Mouse (Mus musculus): ENCODE measurements around the gene Ensa. TPM values are rescaled to one million over a fixed set of nuclear protein-coding genes. Genes with fewer than 3 reads are reported as not detected.

Ensa gene
- polyA plus RNA-seq, 2 experiments, result 43.4 to 67.8 TPM

DNA sequence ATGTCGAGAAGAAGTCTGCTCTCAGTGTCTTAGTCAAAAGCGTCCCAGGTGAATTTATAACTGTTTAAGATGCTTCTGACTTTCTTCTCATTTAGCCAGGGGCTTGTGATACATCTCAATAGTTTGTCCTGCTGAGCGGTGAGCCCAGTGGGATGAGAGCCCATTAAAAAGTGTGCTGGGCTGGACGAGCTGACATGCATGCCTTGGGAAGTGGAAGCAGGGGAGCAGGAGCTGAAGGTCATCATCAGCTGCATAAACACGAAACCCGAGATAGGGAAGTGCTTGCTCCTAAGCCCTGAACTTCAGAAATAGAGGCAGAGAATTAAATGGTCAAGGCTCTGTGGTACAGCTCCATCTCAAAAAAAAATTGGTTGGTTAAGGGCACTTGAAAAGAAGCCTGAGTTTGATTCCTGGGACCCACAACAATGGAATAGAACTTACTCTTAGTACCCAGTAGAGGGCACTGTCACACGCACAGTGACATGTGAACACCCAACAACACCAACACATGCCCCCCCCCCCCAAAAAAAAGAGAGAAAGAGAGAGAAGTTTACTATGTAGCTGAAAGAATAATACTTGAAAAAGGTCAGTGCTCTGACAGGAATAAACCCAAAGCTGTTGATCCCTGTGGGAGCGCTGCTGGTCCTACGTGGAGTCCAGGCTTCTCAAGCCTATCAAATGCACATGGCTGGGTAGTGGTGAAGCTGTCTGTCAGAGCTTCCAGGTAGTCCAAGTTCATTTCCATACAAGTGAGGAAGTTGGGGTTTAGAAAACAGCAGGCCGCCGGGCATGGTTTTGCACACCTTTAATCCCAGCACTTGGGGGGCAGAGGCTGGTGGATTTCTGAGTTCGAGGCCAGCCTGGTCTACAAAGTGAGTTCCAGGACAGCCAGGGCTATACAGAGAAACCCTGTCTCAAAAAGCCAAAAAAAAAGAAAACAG is 8.1 kb downstream of the Ensa start:
- Histone ChIP-seq H3K4me3 (replicated peaks; ENCODE audit: low read length) (no peak overlapping the region), H3K9ac (ENCODE audit: low read depth, low read length, severe bottlenecking) (no peak overlapping the region), H3K27me3 (ENCODE audit: control insufficient read depth, insufficient read depth, low read length) (no peaks in the 10 kb centered on the region), H3K27ac (replicated peaks; ENCODE audit: low read depth, low read length) (no peak overlapping the region), H3K4me1 (ENCODE audit: control insufficient read depth, insufficient read depth, low read length) (no peaks in the 10 kb centered on the region), H3K9me3 (ENCODE audit: control insufficient read depth, low read length) (no peaks in the 10 kb centered on the region), H3K36me3 (ENCODE audit: control insufficient read depth, insufficient read depth, low read length) (peaks cover 94% of the 10 kb centered on the region), H3K4me2 (replicated peaks; ENCODE audit: low read depth, low read length, severe bottlenecking) (no peak overlapping the region)
- ATAC-seq (ENCODE audit: low FRiP score, low read depth) (no peak), DNase-seq (ENCODE audit: low spot score) (peak; percentile 34)
- no peak for TF ChIP-seq POLR2A (IDR thresholded peaks at IDR 0.05; ENCODE audit: borderline replicate concordance, extremely low read depth, insufficient read depth, insufficient read length)
- 75% methylated on average over 12 of the region's 12 CpGs for WGBS

DNA sequence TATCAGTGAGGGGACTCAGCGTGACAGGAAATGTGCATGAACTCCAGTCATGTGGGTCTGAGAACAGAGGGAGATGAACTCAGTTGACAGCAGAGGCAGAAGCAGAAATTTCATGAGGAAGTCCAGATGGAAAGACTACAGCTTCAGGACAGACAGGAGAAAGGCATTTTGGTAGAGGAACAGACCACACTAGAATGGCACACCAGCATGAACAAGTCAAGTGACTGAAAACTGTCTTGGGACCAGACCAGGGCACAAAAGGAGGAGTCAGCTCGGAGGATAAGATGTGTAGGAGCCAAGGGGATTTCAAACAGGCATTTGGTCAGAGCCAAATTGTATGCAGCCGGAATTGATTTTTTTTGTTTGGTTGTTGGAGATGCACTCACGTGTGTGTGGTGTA is 10.8 kb downstream of the Ensa start:
- no peaks in the 10 kb centered on the region for H3K9me3 ChIP-seq (ENCODE audit: control insufficient read depth, low read length)
- H3K27me3 ChIP-seq (ENCODE audit: control insufficient read depth, insufficient read depth, low read length), result no peaks in the 10 kb centered on the region
- H3K27ac ChIP-seq (replicated peaks; ENCODE audit: low read depth, low read length), result no peak overlapping the region
- no peak overlapping the region for H3K9ac ChIP-seq (ENCODE audit: low read depth, low read length, severe bottlenecking)
- peaks cover 75% of the 10 kb centered on the region for H3K36me3 ChIP-seq (ENCODE audit: control insufficient read depth, insufficient read depth, low read length)
- ATAC-seq (ENCODE audit: low FRiP score, low read depth), result no peak
- whole genome bisulfite sequencing, result 75% methylated on average over 4 of the region's 4 CpGs
- DNase-seq (ENCODE audit: low spot score), result no peak
- H3K4me2 ChIP-seq (replicated peaks; ENCODE audit: low read depth, low read length, severe bottlenecking), result no peak overlapping the region
- H3K4me1 ChIP-seq (ENCODE audit: control insufficient read depth, insufficient read depth, low read length), result no peaks in the 10 kb centered on the region
- no peak for TF ChIP-seq POLR2A (IDR thresholded peaks at IDR 0.05; ENCODE audit: borderline replicate concordance, extremely low read depth, insufficient read depth, insufficient read length)
- H3K4me3 ChIP-seq (replicated peaks; ENCODE audit: low read length), result no peak overlapping the region

DNA sequence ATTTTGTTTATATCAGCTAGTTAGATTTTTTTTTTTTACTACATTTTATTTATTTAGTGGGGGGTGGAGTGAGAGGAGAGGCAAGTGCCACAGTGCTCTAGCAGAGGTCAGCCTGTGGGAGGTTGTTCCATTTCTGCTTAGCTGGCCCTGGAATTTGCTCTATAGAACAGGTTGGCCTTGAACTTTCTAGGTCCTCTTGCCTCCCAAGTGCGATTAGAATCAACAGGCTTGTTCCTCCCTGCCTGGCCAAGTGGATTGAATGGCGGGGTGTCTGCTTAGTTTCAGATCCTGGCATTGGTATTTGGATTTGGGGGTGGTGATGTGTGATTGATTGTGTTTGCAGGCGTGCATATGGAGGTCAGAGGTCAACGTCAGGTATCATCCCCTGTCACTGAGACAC is 11.3 kb downstream of the Ensa start:
- H3K36me3 ChIP-seq (ENCODE audit: control insufficient read depth, insufficient read depth, low read length), result peaks cover 70% of the 10 kb centered on the region
- WGBS, result 79% methylated on average over 4 of the region's 4 CpGs
- H3K9ac ChIP-seq (ENCODE audit: low read depth, low read length, severe bottlenecking), result no peak overlapping the region

GRCm38 (mm10) chr3:95639694-95640093 is 14.9 kb downstream of the Ensa start:
- TF ChIP-seq POLR2A (IDR thresholded peaks at IDR 0.05; ENCODE audit: borderline replicate concordance, extremely low read depth, insufficient read depth, insufficient read length), result no peak
- no peak overlapping the region for H3K4me3 ChIP-seq (replicated peaks; ENCODE audit: low read length)

More for the DNA sequence above, 11.3 kb downstream of the Ensa start:
- Histone ChIP-seq H3K27ac (replicated peaks; ENCODE audit: low read depth, low read length) (no peak overlapping the region), H3K9me3 (ENCODE audit: control insufficient read depth, low read length) (no peaks in the 10 kb centered on the region), H3K4me1 (ENCODE audit: control insufficient read depth, insufficient read depth, low read length) (no peaks in the 10 kb centered on the region), H3K4me2 (replicated peaks; ENCODE audit: low read depth, low read length, severe bottlenecking) (no peak overlapping the region), H3K4me3 (replicated peaks; ENCODE audit: low read length) (no peak overlapping the region), H3K27me3 (ENCODE audit: control insufficient read depth, insufficient read depth, low read length) (no peaks in the 10 kb centered on the region)
- DNase-seq (ENCODE audit: low spot score) (no peak), ATAC-seq (ENCODE audit: low FRiP score, low read depth) (no peak)
- no peak for TF ChIP-seq POLR2A (IDR thresholded peaks at IDR 0.05; ENCODE audit: borderline replicate concordance, extremely low read depth, insufficient read depth, insufficient read length)

GRCm38 (mm10) chr3:95643097-95643496 is 18.3 kb downstream of the Ensa start:
- no peak overlapping the region for H3K27ac ChIP-seq (replicated peaks; ENCODE audit: low read depth, low read length)
- no peak overlapping the region for H3K4me2 ChIP-seq (replicated peaks; ENCODE audit: low read depth, low read length, severe bottlenecking)
- H3K4me3 ChIP-seq (replicated peaks; ENCODE audit: low read length), result no peak overlapping the region
- no peaks in the 10 kb centered on the region for H3K4me1 ChIP-seq (ENCODE audit: control insufficient read depth, insufficient read depth, low read length)
- ATAC-seq (ENCODE audit: low FRiP score, low read depth) (no peak), DNase-seq (ENCODE audit: low spot score) (no peak)
- no peaks in the 10 kb centered on the region for H3K9me3 ChIP-seq (ENCODE audit: control insufficient read depth, low read length)
- 0 out of 2 replicates have a peak, but pooled peaks cover 5% of the 10 kb centered on the region for H3K36me3 ChIP-seq (ENCODE audit: control insufficient read depth, insufficient read depth, low read length)
- TF ChIP-seq POLR2A (IDR thresholded peaks at IDR 0.05; ENCODE audit: borderline replicate concordance, extremely low read depth, insufficient read depth, insufficient read length), result no peak
- no peak overlapping the region for H3K9ac ChIP-seq (ENCODE audit: low read depth, low read length, severe bottlenecking)
- 90% methylated on average over 7 of the region's 7 CpGs for WGBS
- no peaks in the 10 kb centered on the region for H3K27me3 ChIP-seq (ENCODE audit: control insufficient read depth, insufficient read depth, low read length)

More at GRCm38 (mm10) chr3:95639694-95640093, 14.9 kb downstream of the Ensa start:
- no peak overlapping the region for H3K9ac ChIP-seq (ENCODE audit: low read depth, low read length, severe bottlenecking)
- H3K4me1 ChIP-seq (ENCODE audit: control insufficient read depth, insufficient read depth, low read length), result no peaks in the 10 kb centered on the region
- no peak for ATAC-seq (ENCODE audit: low FRiP score, low read depth)
- 90% methylated on average over 1 of the region's 1 CpGs for WGBS
- peaks cover 37% of the 10 kb centered on the region for H3K36me3 ChIP-seq (ENCODE audit: control insufficient read depth, insufficient read depth, low read length)
- no peak overlapping the region for H3K27ac ChIP-seq (replicated peaks; ENCODE audit: low read depth, low read length)
- no peak overlapping the region for H3K4me2 ChIP-seq (replicated peaks; ENCODE audit: low read depth, low read length, severe bottlenecking)
- H3K27me3 ChIP-seq (ENCODE audit: control insufficient read depth, insufficient read depth, low read length), result no peaks in the 10 kb centered on the region
- no peak for DNase-seq (ENCODE audit: low spot score)
- no peaks in the 10 kb centered on the region for H3K9me3 ChIP-seq (ENCODE audit: control insufficient read depth, low read length)
